Mouse (Mus musculus): ENCODE results near the gene Ralgapa2. TPM values are rescaled to one million over a fixed set of nuclear protein-coding genes. Genes with fewer than 3 reads are reported as not detected.
A peak's percentile ranks its signal among the peaks of the same experiment; 100 is the strongest.

Gene Ralgapa2
- polyA plus RNA-seq, 1 experiment from 2014 or later, result 6.5 TPM

GRCm38 (mm10) chr2:146258736-146259469 lies 253.2 kb downstream of the Ralgapa2 start:
- no peak overlapping the region for H3K4me2 ChIP-seq
- H3K9me3 ChIP-seq (replicated peaks), result no peaks in the 10 kb centered on the region
- H3K27ac ChIP-seq, result no peak overlapping the region
- H3K4me1 ChIP-seq, result peaks cover 5% of the 10 kb centered on the region
- no peaks in the 10 kb centered on the region for H3K36me3 ChIP-seq
- H3K27me3 ChIP-seq (replicated peaks), result no peaks in the 10 kb centered on the region
- no peak for ATAC-seq
- no peak overlapping the region for H3K4me3 ChIP-seq
- no peak overlapping the region for H3K9ac ChIP-seq
- WGBS (ENCODE audit: insufficient replicate concordance), result 43% methylated on average over 10 of the region's 10 CpGs

- no peak for ATAC-seq
- Histone ChIP-seq H3K4me3 (no peak overlapping the region), H3K4me1 (peaks cover 5% of the 10 kb centered on the region), H3K4me2 (no peak overlapping the region), H3K9ac (no peak overlapping the region), H3K36me3 (no peaks in the 10 kb centered on the region), H3K27ac (no peak overlapping the region), H3K27me3 (replicated peaks) (no peaks in the 10 kb centered on the region), H3K9me3 (replicated peaks) (no peaks in the 10 kb centered on the region)
- WGBS (ENCODE audit: insufficient replicate concordance), result 86% methylated on average over 3 of the region's 3 CpGs
Measured at GRCm38 (mm10) chr2:146257609-146258008, 254.5 kb downstream of the Ralgapa2 start.

- Histone ChIP-seq H3K4me2 (no peak overlapping the region), H3K27ac (no peak overlapping the region), H3K36me3 (no peaks in the 10 kb centered on the region), H3K27me3 (replicated peaks) (no peaks in the 10 kb centered on the region), H3K9ac (no peak overlapping the region), H3K4me1 (peaks cover 5% of the 10 kb centered on the region), H3K9me3 (replicated peaks) (no peaks in the 10 kb centered on the region), H3K4me3 (no peak overlapping the region)
- no peak for ATAC-seq
- 56% methylated on average over 3 of the region's 3 CpGs for WGBS (ENCODE audit: insufficient replicate concordance)
Measured at GRCm38 (mm10) chr2:146257037-146257436, 255.1 kb downstream of the Ralgapa2 start.

- no peak for ATAC-seq
- H3K9me3 ChIP-seq (replicated peaks), result no peaks in the 10 kb centered on the region
- no peaks in the 10 kb centered on the region for H3K27me3 ChIP-seq (replicated peaks)
- H3K4me2 ChIP-seq, result no peak overlapping the region
- WGBS (ENCODE audit: insufficient replicate concordance), result 54% methylated on average over 3 of the region's 3 CpGs
- H3K4me1 ChIP-seq, result peaks cover 5% of the 10 kb centered on the region
- H3K9ac ChIP-seq, result no peak overlapping the region
- no peak overlapping the region for H3K27ac ChIP-seq
- H3K4me3 ChIP-seq, result no peak overlapping the region
- H3K36me3 ChIP-seq, result no peaks in the 10 kb centered on the region
Measured at GRCm38 (mm10) chr2:146256321-146256875, 255.7 kb downstream of the Ralgapa2 start.

GRCm38 (mm10) chr2:146255636-146256035 lies 256.5 kb downstream of the Ralgapa2 start:
- no peak for ATAC-seq
- H3K4me3 ChIP-seq, result no peak overlapping the region
- no peak overlapping the region for H3K4me2 ChIP-seq
- H3K27ac ChIP-seq, result no peak overlapping the region
- H3K9ac ChIP-seq, result no peak overlapping the region
- no peaks in the 10 kb centered on the region for H3K36me3 ChIP-seq
- no peaks in the 10 kb centered on the region for H3K27me3 ChIP-seq (replicated peaks)
- peaks cover 5% of the 10 kb centered on the region for H3K4me1 ChIP-seq
- no peaks in the 10 kb centered on the region for H3K9me3 ChIP-seq (replicated peaks)

GRCm38 (mm10) chr2:146254387-146254786 lies 257.8 kb downstream of the Ralgapa2 start:
- no peaks in the 10 kb centered on the region for H3K27me3 ChIP-seq (replicated peaks)
- H3K4me2 ChIP-seq, result no peak overlapping the region
- no peaks in the 10 kb centered on the region for H3K9me3 ChIP-seq (replicated peaks)
- WGBS (ENCODE audit: insufficient replicate concordance), result 80% methylated on average over 1 of the region's 1 CpGs
- ATAC-seq, result no peak
- no peak overlapping the region for H3K4me3 ChIP-seq
- peaks cover 5% of the 10 kb centered on the region for H3K4me1 ChIP-seq
- H3K27ac ChIP-seq, result no peak overlapping the region
- no peaks in the 10 kb centered on the region for H3K36me3 ChIP-seq
- no peak overlapping the region for H3K9ac ChIP-seq

GRCm38 (mm10) chr2:146250236-146250904 lies 261.8 kb downstream of the Ralgapa2 start:
- ATAC-seq, result no peak
- H3K36me3 ChIP-seq, result 0 out of 2 replicates have a peak, but pooled peaks cover 3% of the 10 kb centered on the region

GRCm38 (mm10) chr2:146249033-146249432 lies 263.1 kb downstream of the Ralgapa2 start:
- peaks cover 8% of the 10 kb centered on the region for H3K36me3 ChIP-seq
- no peak for ATAC-seq
- no peak overlapping the region for H3K27ac ChIP-seq
- H3K27me3 ChIP-seq (replicated peaks), result no peaks in the 10 kb centered on the region
- H3K4me1 ChIP-seq, result no peaks in the 10 kb centered on the region
- H3K9ac ChIP-seq, result no peak overlapping the region
- H3K4me2 ChIP-seq, result no peak overlapping the region
- H3K9me3 ChIP-seq (replicated peaks), result no peaks in the 10 kb centered on the region
- H3K4me3 ChIP-seq, result no peak overlapping the region
- 62% methylated on average over 7 of the region's 7 CpGs for WGBS (ENCODE audit: insufficient replicate concordance)

More at GRCm38 (mm10) chr2:146250236-146250904, 261.8 kb downstream of the Ralgapa2 start:
- no peak overlapping the region for H3K4me2 ChIP-seq
- WGBS (ENCODE audit: insufficient replicate concordance), result 72% methylated on average over 6 of the region's 6 CpGs
- H3K27ac ChIP-seq, result no peak overlapping the region
- no peaks in the 10 kb centered on the region for H3K4me1 ChIP-seq
- no peak overlapping the region for H3K4me3 ChIP-seq
- H3K9ac ChIP-seq, result no peak overlapping the region
- H3K27me3 ChIP-seq (replicated peaks), result no peaks in the 10 kb centered on the region
- H3K9me3 ChIP-seq (replicated peaks), result no peaks in the 10 kb centered on the region

- H3K4me2 ChIP-seq, result no peak overlapping the region
- WGBS (ENCODE audit: insufficient replicate concordance), result 48% methylated on average over 6 of the region's 6 CpGs
- peak; percentile 46; the same call in 1 of the 2 replicates for ATAC-seq
- H3K9ac ChIP-seq, result no peak overlapping the region
- no peak overlapping the region for H3K4me3 ChIP-seq
- H3K27me3 ChIP-seq (replicated peaks), result no peaks in the 10 kb centered on the region
- peaks cover 8% of the 10 kb centered on the region for H3K36me3 ChIP-seq
- no peaks in the 10 kb centered on the region for H3K4me1 ChIP-seq
- no peaks in the 10 kb centered on the region for H3K9me3 ChIP-seq (replicated peaks)
- H3K27ac ChIP-seq, result no peak overlapping the region
Measured at GRCm38 (mm10) chr2:146247576-146247975, 264.6 kb downstream of the Ralgapa2 start.

GRCm38 (mm10) chr2:146246409-146247075 lies 265.6 kb downstream of the Ralgapa2 start:
- Histone ChIP-seq H3K4me3 (no peak overlapping the region), H3K27ac (no peak overlapping the region), H3K4me1 (no peaks in the 10 kb centered on the region), H3K4me2 (no peak overlapping the region), H3K9me3 (replicated peaks) (no peaks in the 10 kb centered on the region), H3K36me3 (peaks cover 8% of the 10 kb centered on the region), H3K27me3 (replicated peaks) (no peaks in the 10 kb centered on the region), H3K9ac (no peak overlapping the region)
- WGBS (ENCODE audit: insufficient replicate concordance), result 74% methylated on average over 4 of the region's 4 CpGs
- ATAC-seq, result no peak

GRCm38 (mm10) chr2:146245401-146245800 lies 266.7 kb downstream of the Ralgapa2 start:
- Histone ChIP-seq H3K27me3 (replicated peaks) (no peaks in the 10 kb centered on the region), H3K9me3 (replicated peaks) (no peaks in the 10 kb centered on the region), H3K9ac (no peak overlapping the region), H3K27ac (no peak overlapping the region), H3K4me2 (no peak overlapping the region), H3K36me3 (peaks cover 8% of the 10 kb centered on the region), H3K4me1 (no peaks in the 10 kb centered on the region), H3K4me3 (no peak overlapping the region)
- no peak for ATAC-seq
- WGBS (ENCODE audit: insufficient replicate concordance), result 70% methylated on average over 7 of the region's 7 CpGs

- no peak for ATAC-seq
- 84% methylated on average over 2 of the region's 2 CpGs for WGBS (ENCODE audit: insufficient replicate concordance)
- Histone ChIP-seq H3K27me3 (replicated peaks) (no peaks in the 10 kb centered on the region), H3K27ac (no peak overlapping the region), H3K9ac (no peak overlapping the region), H3K36me3 (peaks cover 5% of the 10 kb centered on the region), H3K4me2 (no peak overlapping the region), H3K9me3 (replicated peaks) (no peaks in the 10 kb centered on the region), H3K4me1 (no peaks in the 10 kb centered on the region), H3K4me3 (no peak overlapping the region)
Measured at GRCm38 (mm10) chr2:146244049-146244448, 268.1 kb downstream of the Ralgapa2 start.
